Mouse (Mus musculus) gastrocnemius, postnatal 36 days (tissue): Measurements from ENCODE around the gene 3110082I17Rik. TPM values are rescaled to one million over a fixed set of nuclear protein-coding genes. Genes with fewer than 3 reads are reported as not detected.
"Not testable (repeated sequence)": the region's sequence is repeated elsewhere in the genome, so short reads cannot be mapped to it uniquely, and the experiment has no call there.

Source experiments
- DNase-seq, 2 experiments: peaks; one replicate each; pipeline ENCODE4 v3.0.0; 2022
- intact Hi-C: fragments of 180-260 bp; cut with DNase I; formaldehyde crosslinking; loops from one replicate; pipeline ENCODE4 v1.15.1; 2025
- total RNA-seq, 2 experiments: library from RNA; stranded (reverse); gene quantifications; 2 replicates each; pipeline ENCODE4 v1.2.3; 2021

The 3110082I17Rik gene
- total RNA-seq, 2 experiments from 2014 or later: 6.1 to 9.2 TPM

GRCm38 (mm10) chr5:139403692-139404260 is 56.6 kb downstream of the 3110082I17Rik start:
- DNase-seq: no peak
- intact Hi-C loops: no loop called here

GRCm38 (mm10) chr5:139402106-139402505 is 58.2 kb downstream of the 3110082I17Rik start:
- intact Hi-C loops: no loop called here

GRCm38 (mm10) chr5:139399991-139400390 is 60.3 kb downstream of the 3110082I17Rik start:
- intact Hi-C loops: no loop called here
- DNase-seq: no peak

More at GRCm38 (mm10) chr5:139402106-139402505, 58.2 kb downstream of the 3110082I17Rik start:
- DNase-seq: no peak

DNA sequence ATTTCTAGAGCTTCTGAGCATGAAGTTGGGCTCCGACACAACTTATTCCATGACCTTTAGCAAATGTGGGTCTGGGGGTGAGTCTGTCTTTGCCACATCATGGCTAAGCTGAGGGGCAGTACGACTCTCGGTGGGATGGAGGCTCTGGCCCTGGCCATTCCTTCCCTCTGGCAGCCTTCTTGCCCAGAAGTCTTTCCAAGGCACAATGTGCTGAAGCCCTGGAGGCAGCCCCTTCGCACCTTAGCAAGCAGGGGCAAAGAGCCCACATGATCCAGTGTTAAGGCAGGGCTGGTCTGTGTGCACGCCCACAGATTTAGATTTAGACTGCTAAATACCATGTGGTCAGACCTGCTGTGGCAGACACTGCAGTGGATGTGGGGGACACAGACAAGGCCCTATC is 61.5 kb downstream of the 3110082I17Rik start:
- DNase-seq: no peak
- intact Hi-C loops: no loop called here

- intact Hi-C loops: loop anchor here (2.0 kb wide), 1 partner anchor 33 kb away; no protein-coding TSS in a partner anchor
- DNase-seq: peak; percentile 94
Measured at GRCm38 (mm10) chr5:139397959-139398753, 62.2 kb downstream of the 3110082I17Rik start.

- no peak for DNase-seq
- intact Hi-C loops: loop anchor here (2.0 kb wide), 1 partner anchor 33 kb away; no protein-coding TSS in a partner anchor
Measured at GRCm38 (mm10) chr5:139397359-139397916, 62.9 kb downstream of the 3110082I17Rik start.

DNA sequence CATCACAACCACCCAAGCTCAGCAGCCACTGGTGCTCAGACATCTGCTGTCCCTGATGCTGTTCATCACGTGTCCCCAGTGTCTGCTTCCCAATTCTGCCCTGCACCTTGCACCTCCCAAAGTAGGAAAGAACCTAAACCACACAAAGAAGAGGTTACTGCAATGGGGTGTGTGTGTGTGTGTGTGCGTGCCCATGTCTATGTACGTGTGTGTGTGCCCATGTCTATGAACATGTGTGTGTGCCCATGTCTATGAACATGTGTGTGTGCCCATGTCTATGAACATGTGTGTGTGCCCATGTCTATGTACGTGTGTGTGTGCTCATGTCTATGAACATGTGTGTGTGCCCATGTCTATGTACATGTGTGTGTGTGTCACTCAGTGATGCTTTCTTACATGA is 64.8 kb downstream of the 3110082I17Rik start:
- intact Hi-C loops: no loop called here
- DNase-seq: no peak

DNA sequence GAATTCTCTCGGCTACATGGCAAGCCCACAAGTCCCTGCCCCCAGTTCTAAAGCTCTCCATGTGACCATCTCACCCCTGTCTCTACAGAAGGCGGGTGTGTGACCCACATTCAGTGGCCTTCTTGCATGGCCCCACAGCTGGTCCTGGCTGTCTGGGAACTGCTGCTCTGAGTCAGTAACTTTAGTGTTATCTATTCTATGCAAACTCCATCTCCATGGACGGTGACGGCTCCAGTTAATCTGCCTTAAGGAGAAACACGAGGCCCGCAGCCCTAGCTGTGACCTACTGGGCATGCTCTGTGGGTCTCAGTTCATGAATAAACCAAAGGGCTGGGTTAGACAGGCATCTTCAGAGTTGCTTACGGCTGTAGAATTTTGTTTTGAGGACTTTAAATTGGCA is 65.9 kb downstream of the 3110082I17Rik start:
- intact Hi-C loops: no loop called here

GRCm38 (mm10) chr5:139393197-139393588 is 67.1 kb downstream of the 3110082I17Rik start:
- no peak for DNase-seq
- intact Hi-C loops: no loop called here

More for the DNA sequence above, 65.9 kb downstream of the 3110082I17Rik start:
- DNase-seq: no peak

- intact Hi-C loops: no loop called here
- no peak for DNase-seq
Measured at GRCm38 (mm10) chr5:139392219-139393196, 67.8 kb downstream of the 3110082I17Rik start.

DNA sequence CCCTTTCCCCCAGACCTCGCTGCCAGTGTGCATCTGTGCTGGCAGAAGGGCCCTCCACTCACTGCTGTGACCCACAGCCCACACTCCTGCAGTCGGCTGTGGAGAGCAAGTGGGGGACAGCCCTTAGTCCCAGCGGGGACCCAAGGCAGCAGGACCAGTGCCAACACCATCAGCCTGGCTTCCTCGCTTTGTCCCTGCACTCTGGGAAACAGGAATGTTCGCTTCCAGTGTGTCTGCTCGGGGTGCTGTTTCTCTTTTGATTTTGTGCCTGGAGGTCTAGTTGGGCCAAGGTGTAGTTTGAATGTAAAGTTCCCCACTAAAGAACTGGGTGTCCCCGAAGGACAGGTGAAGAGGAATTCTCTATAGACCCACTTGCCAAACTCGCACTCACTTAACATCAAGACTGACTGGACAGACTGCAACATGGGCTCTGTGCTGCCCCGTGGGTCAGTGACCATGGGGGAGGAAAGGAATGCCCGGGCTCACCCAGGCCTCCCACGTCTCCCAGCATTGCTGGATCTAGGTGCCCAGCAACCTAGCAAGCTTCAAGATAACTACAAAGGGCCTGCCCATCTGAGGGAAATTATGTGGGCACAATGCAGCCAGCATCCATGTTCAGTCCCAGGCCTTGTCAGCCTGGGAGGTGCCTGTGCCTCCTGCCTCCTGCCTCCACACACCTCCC is 68.9 kb downstream of the 3110082I17Rik start:
- intact Hi-C loops: no loop called here
- no peak for DNase-seq

GRCm38 (mm10) chr5:139390324-139391119 is 69.8 kb downstream of the 3110082I17Rik start:
- DNase-seq, intact Hi-C loops: not testable (repeated sequence)

GRCm38 (mm10) chr5:139389676-139390061 is 70.7 kb downstream of the 3110082I17Rik start:
- intact Hi-C loops: no loop called here
- peak; percentile 69 to 74 for DNase-seq

DNA sequence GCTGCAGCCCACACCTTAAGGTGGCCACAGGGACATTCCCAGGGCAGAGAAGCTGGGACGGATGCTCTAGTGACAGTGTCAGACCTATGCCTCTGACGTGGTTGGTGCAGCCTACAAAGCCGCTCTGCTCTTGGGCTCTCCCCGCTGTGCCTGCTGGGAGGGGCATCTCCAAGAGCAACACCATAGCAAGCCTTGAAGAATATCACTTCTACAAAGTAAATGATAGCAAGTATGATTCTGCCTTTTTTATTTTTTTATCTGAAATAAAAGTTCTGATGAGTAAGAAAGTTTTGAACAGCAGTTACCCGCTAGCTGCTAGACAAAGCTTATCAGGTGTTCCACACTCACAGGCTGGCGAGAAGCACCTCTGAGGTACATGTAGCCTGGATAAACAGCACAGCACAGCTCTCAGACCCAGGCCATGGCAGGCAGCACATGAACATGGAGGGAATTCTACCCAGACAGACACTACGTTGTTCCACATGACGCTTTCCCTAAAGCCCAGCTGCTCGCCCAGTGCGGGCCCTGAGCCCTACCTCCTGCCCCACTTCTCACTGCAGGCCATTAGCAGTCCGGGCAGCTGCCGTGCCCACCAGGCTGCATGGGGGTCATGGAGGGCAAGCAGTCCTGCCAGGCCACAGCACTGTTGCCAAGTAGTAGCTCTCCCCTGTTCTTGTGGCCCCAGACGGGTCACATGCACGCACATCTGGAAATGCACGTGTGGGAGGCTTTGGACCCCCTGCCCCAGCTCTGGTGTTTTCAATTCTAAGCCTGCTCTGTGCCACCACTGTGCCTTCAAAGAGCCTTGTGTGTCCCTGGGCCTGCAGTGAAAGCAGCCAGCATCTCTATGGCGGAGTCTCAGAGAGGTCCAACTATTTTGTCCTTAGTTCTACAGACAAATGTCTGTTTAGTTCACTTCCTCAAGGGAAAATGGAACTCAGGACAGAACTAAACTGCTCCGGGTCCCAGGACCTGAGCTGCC is 71.3 kb downstream of the 3110082I17Rik start:
- no peak for DNase-seq
- intact Hi-C loops: no loop called here

- no peak for DNase-seq
- intact Hi-C loops: no loop called here
Measured at GRCm38 (mm10) chr5:139388195-139388570, 72.1 kb downstream of the 3110082I17Rik start.

DNA sequence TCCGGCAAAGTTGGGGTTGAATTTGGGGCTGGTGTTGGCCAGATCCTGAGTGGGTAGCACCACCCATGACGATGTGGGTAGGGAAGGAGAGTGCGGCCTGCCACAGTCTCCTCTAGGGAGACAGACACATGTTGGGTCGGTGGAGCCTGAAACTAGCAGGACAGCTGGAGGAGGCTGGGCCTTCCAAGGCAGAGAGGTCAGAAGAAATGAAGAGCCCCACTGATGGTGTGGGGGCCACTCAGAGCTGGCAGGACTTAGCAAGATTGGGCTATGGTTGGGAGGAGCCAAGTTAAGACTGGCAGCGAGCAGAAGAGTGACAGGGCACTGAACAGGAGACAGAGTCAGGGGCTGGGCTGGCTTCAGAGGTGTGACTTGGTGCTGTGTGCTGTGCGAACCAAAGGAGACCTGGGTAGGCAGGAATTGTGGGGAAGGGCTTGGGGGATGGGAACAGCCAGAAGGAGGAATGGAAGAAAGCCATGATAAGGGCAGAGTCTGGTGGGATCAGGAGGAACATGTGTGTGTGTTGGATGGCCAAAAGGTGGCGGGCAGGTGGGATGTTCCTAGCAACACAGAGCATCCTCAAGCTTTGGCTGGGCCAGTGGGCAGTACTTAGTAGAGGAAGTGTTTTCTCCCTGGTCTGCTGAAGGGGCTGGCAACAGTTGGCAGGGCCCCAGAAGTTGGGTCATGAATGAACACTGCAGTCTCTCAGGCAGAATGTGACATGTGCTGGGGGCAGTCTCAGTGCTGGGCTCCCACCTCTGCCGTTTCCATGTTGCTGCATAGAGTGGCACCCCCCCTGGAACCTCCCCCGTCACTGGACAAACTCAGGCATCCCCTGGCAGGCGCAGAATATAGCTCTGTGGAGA is 72.8 kb downstream of the 3110082I17Rik start:
- no peak for DNase-seq

GRCm38 (mm10) chr5:139386047-139386446 is 74.3 kb downstream of the 3110082I17Rik start:
- no peak for DNase-seq
- intact Hi-C loops: no loop called here

More for the DNA sequence above, 72.8 kb downstream of the 3110082I17Rik start:
- intact Hi-C loops: no loop called here
